Mouse (Mus musculus) heart, embryonic 13.5 days (tissue): ENCODE measurements around the gene Muc4. TPM values are rescaled to one million over a fixed set of nuclear protein-coding genes. Genes with fewer than 3 reads are reported as not detected.

Experiments used
- ATAC-seq: fragments of 200-750 bp; cut with Nextera tagmentation; 2 replicates; pipeline ENCODE4 v1.8.0; 2017; ENCODE audit warnings: moderate TSS enrichment; ENCODE audit not compliant: insufficient number of reproducible peaks, low FRiP score, low TSS enrichment; ENCODE audit errors: extremely low read depth
- H3K27ac ChIP-seq: fragments of 300-500 bp; sonication (generic); replicated peaks from 2 replicates; pipeline ENCODE4 v1.5.1; 2015; ENCODE audit warnings: moderate library complexity, mild to moderate bottlenecking, inconsistent platforms
- H3K27me3 ChIP-seq: fragments of 300-500 bp; sonication (generic); replicated peaks from 2 replicates; pipeline ENCODE4 v1.6.1; 2015; ENCODE audit warnings: mild to moderate bottlenecking, inconsistent platforms
- H3K36me3 ChIP-seq: fragments of 300-500 bp; sonication (generic); 2 replicates; pipeline ENCODE4 v1.6.1; 2015; ENCODE audit warnings: mild to moderate bottlenecking, inconsistent platforms
- H3K4me1 ChIP-seq: fragments of 300-500 bp; sonication (generic); 2 replicates; pipeline ENCODE4 v1.6.1; 2015; ENCODE audit warnings: inconsistent platforms
- H3K4me2 ChIP-seq: fragments of 300-500 bp; sonication (generic); 2 replicates; pipeline ENCODE4 v1.6.1; 2015; ENCODE audit warnings: inconsistent platforms, mild to moderate bottlenecking, moderate library complexity
- H3K4me3 ChIP-seq: fragments of 300-500 bp; sonication (generic); 2 replicates; pipeline ENCODE4 v1.5.1; 2015; ENCODE audit warnings: moderate library complexity, mild to moderate bottlenecking, inconsistent platforms
- H3K9ac ChIP-seq: fragments of 300-500 bp; sonication (generic); 2 replicates; pipeline ENCODE4 v1.6.1; 2015; ENCODE audit warnings: inconsistent platforms, mild to moderate bottlenecking, moderate library complexity
- H3K9me3 ChIP-seq: fragments of 300-500 bp; sonication (generic); 2 replicates; pipeline ENCODE4 v1.6.1; 2016; ENCODE audit warnings: inconsistent platforms
- WGBS: fragments of 180-500 bp; shearing (Covaris S2); methylation state at CpG from one replicate; pipeline ENCODE4 v1.1.7; 2015; ENCODE audit warnings: mixed read lengths; 5-methylcytosine and 5-hydroxymethylcytosine counted together
- polyA plus RNA-seq: library from polyadenylated mRNA; unstranded; fragments of >200 nt; fragmentation: Nextera tagmentation; extraction: Ambion mirVana; gene quantifications from 2 replicates; pipeline ENCODE4 v1.2.1, GENCODE M21; 2015

The Muc4 gene
- polyA plus RNA-seq, 1 experiment from 2014 or later, result 0.21 TPM

GRCm38 (mm10) chr16:32728240-32728639, 7.4 kb upstream of the Muc4 start:
- ATAC-seq, result no peak
- Histone ChIP-seq H3K27ac (no peak overlapping the region), H3K27me3 (no peaks in the 10 kb centered on the region), H3K9me3 (0 out of 2 replicates have a peak, but pooled peaks cover 1% of the 10 kb centered on the region), H3K36me3 (no peaks in the 10 kb centered on the region), H3K4me1 (peaks cover 1% of the 10 kb centered on the region; the same call in 1 of the 2 replicates), H3K4me2 (no peak overlapping the region), H3K4me3 (no peak overlapping the region), H3K9ac (no peak overlapping the region)

- H3K9me3 ChIP-seq, result 0 out of 2 replicates have a peak, but pooled peaks cover 6% of the 10 kb centered on the region
- no peaks in the 10 kb centered on the region for H3K27me3 ChIP-seq
- no peak overlapping the region for H3K4me3 ChIP-seq
- H3K36me3 ChIP-seq, result no peaks in the 10 kb centered on the region
- H3K9ac ChIP-seq, result no peak overlapping the region
- no peak for ATAC-seq
- no peak overlapping the region for H3K4me2 ChIP-seq
- H3K27ac ChIP-seq, result no peak overlapping the region
- no peaks in the 10 kb centered on the region; the same call in 1 of the 2 replicates for H3K4me1 ChIP-seq
- WGBS, result 74% methylated on average over 1 of the region's 1 CpGs
These were observed 7.0 kb upstream of the Muc4 start for GRCm38 (mm10) chr16:32728730-32729129.

- H3K9ac ChIP-seq, result no peak overlapping the region
- H3K4me3 ChIP-seq, result no peak overlapping the region
- H3K4me2 ChIP-seq, result no peak overlapping the region
- H3K9me3 ChIP-seq, result peaks cover 15% of the 10 kb centered on the region; the same call in 1 of the 2 replicates
- H3K27me3 ChIP-seq, result no peaks in the 10 kb centered on the region
- no peak overlapping the region for H3K27ac ChIP-seq
- H3K4me1 ChIP-seq, result no peaks in the 10 kb centered on the region
- no peaks in the 10 kb centered on the region for H3K36me3 ChIP-seq
- ATAC-seq, result no peak
- 79% methylated on average over 3 of the region's 3 CpGs for WGBS
These were observed 2.5 kb upstream of the Muc4 start for GRCm38 (mm10) chr16:32733213-32733612.

- 48% methylated on average over 3 of the region's 3 CpGs for WGBS
These were observed 336 bp downstream of the Muc4 start for GRCm38 (mm10) chr16:32736022-32736421.

GRCm38 (mm10) chr16:32740003-32740663, 4.4 kb downstream of the Muc4 start:
- Histone ChIP-seq H3K4me2 (no peak overlapping the region), H3K27ac (no peak overlapping the region), H3K4me3 (no peak overlapping the region), H3K27me3 (no peaks in the 10 kb centered on the region), H3K9me3 (no peaks in the 10 kb centered on the region), H3K4me1 (no peaks in the 10 kb centered on the region), H3K36me3 (no peaks in the 10 kb centered on the region), H3K9ac (no peak overlapping the region)
- 75% methylated on average over 8 of the region's 8 CpGs for WGBS
- no peak for ATAC-seq

More at GRCm38 (mm10) chr16:32736022-32736421, 336 bp downstream of the Muc4 start:
- Histone ChIP-seq H3K9ac (no peak overlapping the region), H3K27ac (no peak overlapping the region), H3K27me3 (no peaks in the 10 kb centered on the region), H3K36me3 (no peaks in the 10 kb centered on the region), H3K4me3 (no peak overlapping the region), H3K4me2 (no peak overlapping the region), H3K4me1 (no peaks in the 10 kb centered on the region), H3K9me3 (peaks cover 15% of the 10 kb centered on the region; the same call in 1 of the 2 replicates)
- ATAC-seq, result no peak

- WGBS, result 72% methylated on average over 9 of the region's 9 CpGs
- H3K27ac ChIP-seq, result no peak overlapping the region
- no peaks in the 10 kb centered on the region for H3K36me3 ChIP-seq
- H3K9ac ChIP-seq, result no peak overlapping the region
- H3K4me2 ChIP-seq, result no peak overlapping the region
- ATAC-seq, result no peak
- no peaks in the 10 kb centered on the region for H3K9me3 ChIP-seq
- no peak overlapping the region for H3K4me3 ChIP-seq
- H3K27me3 ChIP-seq, result no peaks in the 10 kb centered on the region
- H3K4me1 ChIP-seq, result no peaks in the 10 kb centered on the region
These were observed 5.7 kb downstream of the Muc4 start for GRCm38 (mm10) chr16:32741366-32741765.

GRCm38 (mm10) chr16:32742712-32743111, 7.0 kb downstream of the Muc4 start:
- WGBS, result 77% methylated on average over 2 of the region's 2 CpGs

GRCm38 (mm10) chr16:32745852-32746251, 10.2 kb downstream of the Muc4 start:
- Histone ChIP-seq H3K36me3 (no peaks in the 10 kb centered on the region), H3K27me3 (no peaks in the 10 kb centered on the region), H3K4me1 (no peaks in the 10 kb centered on the region), H3K9me3 (no peaks in the 10 kb centered on the region), H3K9ac (no peak overlapping the region), H3K4me3 (no peak overlapping the region), H3K27ac (no peak overlapping the region), H3K4me2 (no peak overlapping the region)
- WGBS, result 71% methylated on average over 6 of the region's 6 CpGs
- ATAC-seq, result no peak

More at GRCm38 (mm10) chr16:32742712-32743111, 7.0 kb downstream of the Muc4 start:
- no peak overlapping the region for H3K4me3 ChIP-seq
- no peaks in the 10 kb centered on the region for H3K4me1 ChIP-seq
- H3K9me3 ChIP-seq, result no peaks in the 10 kb centered on the region
- no peak for ATAC-seq
- no peak overlapping the region for H3K9ac ChIP-seq
- H3K27ac ChIP-seq, result no peak overlapping the region
- H3K36me3 ChIP-seq, result no peaks in the 10 kb centered on the region
- no peak overlapping the region for H3K4me2 ChIP-seq
- no peaks in the 10 kb centered on the region for H3K27me3 ChIP-seq

- Histone ChIP-seq H3K4me3 (no peak overlapping the region), H3K9me3 (no peaks in the 10 kb centered on the region), H3K4me1 (no peaks in the 10 kb centered on the region), H3K4me2 (no peak overlapping the region), H3K9ac (no peak overlapping the region), H3K27me3 (no peaks in the 10 kb centered on the region), H3K36me3 (no peaks in the 10 kb centered on the region), H3K27ac (no peak overlapping the region)
- WGBS, result 73% methylated on average over 5 of the region's 5 CpGs
- ATAC-seq, result no peak
These were observed 14.8 kb downstream of the Muc4 start for GRCm38 (mm10) chr16:32750242-32751127.

GRCm38 (mm10) chr16:32764550-32764949, 28.9 kb downstream of the Muc4 start:
- Histone ChIP-seq H3K9ac (no peak overlapping the region), H3K9me3 (0 out of 2 replicates have a peak, but pooled peaks cover 6% of the 10 kb centered on the region), H3K36me3 (no peaks in the 10 kb centered on the region), H3K27ac (no peak overlapping the region), H3K4me3 (no peak overlapping the region), H3K27me3 (no peaks in the 10 kb centered on the region), H3K4me2 (no peak overlapping the region), H3K4me1 (no peaks in the 10 kb centered on the region)
- no peak for ATAC-seq
- WGBS, result 76% methylated on average over 2 of the region's 2 CpGs

GRCm38 (mm10) chr16:32764961-32765360, 29.3 kb downstream of the Muc4 start:
- H3K9me3 ChIP-seq, result 0 out of 2 replicates have a peak, but pooled peaks cover 6% of the 10 kb centered on the region
- no peaks in the 10 kb centered on the region for H3K36me3 ChIP-seq
- no peak overlapping the region for H3K9ac ChIP-seq
- no peak overlapping the region for H3K4me3 ChIP-seq
- no peak overlapping the region for H3K4me2 ChIP-seq
- H3K4me1 ChIP-seq, result no peaks in the 10 kb centered on the region
- H3K27me3 ChIP-seq, result no peaks in the 10 kb centered on the region
- no peak overlapping the region for H3K27ac ChIP-seq
- no peak for ATAC-seq
- 57% methylated on average over 6 of the region's 6 CpGs for WGBS
